Mouse (Mus musculus) intestine, embryonic 16.5 days (tissue): Measurements from ENCODE around the gene Cyp4f14. TPM values are rescaled to one million over a fixed set of nuclear protein-coding genes. Genes with fewer than 3 reads are reported as not detected.

Experiments used
- ATAC-seq: fragments of 200-750 bp; cut with Nextera tagmentation; 2 replicates; pipeline ENCODE4 v1.8.0; 2017; ENCODE audit warnings: moderate TSS enrichment, moderate library complexity
- H3K27ac ChIP-seq: fragments of 300-500 bp; sonication (generic); 2 replicates; pipeline ENCODE4 v1.5.1; 2014; ENCODE audit warnings: mild to moderate bottlenecking, low read length
- H3K27me3 ChIP-seq: fragments of 300-500 bp; sonication (generic); replicated peaks from 2 replicates; pipeline ENCODE4 v1.6.1; 2014; ENCODE audit warnings: low read length, control low read depth, mixed read lengths; ENCODE audit not compliant: control insufficient read depth, insufficient read depth
- H3K36me3 ChIP-seq: fragments of 300-500 bp; sonication (generic); 2 replicates; pipeline ENCODE4 v1.6.1; 2014; ENCODE audit warnings: low read length, control low read depth; ENCODE audit not compliant: control insufficient read depth, insufficient read depth
- H3K4me1 ChIP-seq: fragments of 300-500 bp; sonication (generic); 2 replicates; pipeline ENCODE4 v1.6.1; 2014; ENCODE audit warnings: low read length, control low read depth, mixed read lengths; ENCODE audit not compliant: control insufficient read depth, insufficient read depth
- H3K4me2 ChIP-seq: fragments of 300-500 bp; sonication (generic); 2 replicates; pipeline ENCODE4 v1.6.1; 2014; ENCODE audit warnings: low read depth, low read length, control low read depth
- H3K4me3 ChIP-seq: fragments of 300-500 bp; sonication (generic); 2 replicates; pipeline ENCODE4 v1.5.1; 2014; ENCODE audit warnings: mild to moderate bottlenecking, low read length
- H3K9ac ChIP-seq: fragments of 300-500 bp; sonication (generic); 2 replicates; pipeline ENCODE4 v1.6.1; 2014; ENCODE audit warnings: low read depth, low read length
- H3K9me3 ChIP-seq: fragments of 300-500 bp; sonication (generic); 2 replicates; pipeline ENCODE4 v1.6.1; 2016; ENCODE audit warnings: low read length, control low read depth; ENCODE audit not compliant: control insufficient read depth
- WGBS: fragments of 180-500 bp; shearing (Covaris S2); extraction: QIAGEN DNeasy Blood & Tissue Kit; methylation state at CpG from one replicate; pipeline ENCODE4 v1.1.7; 2014; 5-methylcytosine and 5-hydroxymethylcytosine counted together
- polyA plus RNA-seq: library from polyadenylated mRNA; unstranded; fragments of >200 nt; fragmentation: Nextera tagmentation; extraction: Ambion mirVana; gene quantifications from 2 replicates; pipeline ENCODE4 v1.2.1, GENCODE M21; 2015

Gene Cyp4f14
- polyA plus RNA-seq, 1 experiment from 2014 or later, result 5.0 TPM

DNA sequence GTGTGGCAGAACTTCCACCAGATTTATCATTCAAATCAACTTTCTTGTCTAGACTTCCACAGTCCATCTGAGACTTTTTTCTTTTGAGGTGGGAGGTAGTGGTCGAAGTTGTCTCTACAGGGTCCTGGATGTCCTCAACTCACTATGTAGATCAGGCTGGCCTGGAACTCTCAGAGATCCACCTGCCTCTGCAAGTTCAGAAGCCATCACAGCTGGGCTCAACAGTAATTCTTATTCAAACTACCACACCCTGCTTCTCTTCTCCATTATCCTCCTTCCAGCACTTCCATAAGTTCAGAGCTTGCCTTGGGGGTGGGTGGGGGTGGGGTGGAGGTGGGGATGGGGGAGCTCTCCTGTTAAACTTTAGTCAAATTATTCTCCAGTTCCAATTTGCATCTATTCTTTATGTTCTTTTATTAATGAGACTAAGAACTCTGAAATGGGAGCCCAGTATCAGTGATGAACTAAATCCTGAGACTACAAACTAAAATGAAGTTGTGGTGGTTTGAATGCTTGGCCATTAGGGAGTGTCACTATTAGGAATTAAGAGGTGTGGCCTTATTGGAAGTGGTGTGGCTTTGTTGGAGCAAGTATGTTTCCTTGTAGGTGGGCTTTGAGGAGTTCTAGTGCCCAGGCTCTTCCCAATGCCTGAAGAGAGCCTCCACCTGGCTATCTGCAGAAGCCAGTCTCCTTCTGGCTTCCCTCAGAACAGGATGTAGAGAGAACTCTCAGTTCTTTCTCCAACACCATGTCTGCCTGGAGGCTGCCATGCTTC, 15.2 kb downstream of the Cyp4f14 start:
- 69% methylated on average over 1 of the region's 1 CpGs for WGBS
- H3K4me3 ChIP-seq, result no peak overlapping the region
- no peaks in the 10 kb centered on the region for H3K27me3 ChIP-seq
- H3K9me3 ChIP-seq, result no peaks in the 10 kb centered on the region
- H3K36me3 ChIP-seq, result no peaks in the 10 kb centered on the region
- H3K9ac ChIP-seq, result no peak overlapping the region
- H3K4me2 ChIP-seq, result no peak overlapping the region
- H3K27ac ChIP-seq, result no peak overlapping the region
- no peak for ATAC-seq
- no peaks in the 10 kb centered on the region for H3K4me1 ChIP-seq

DNA sequence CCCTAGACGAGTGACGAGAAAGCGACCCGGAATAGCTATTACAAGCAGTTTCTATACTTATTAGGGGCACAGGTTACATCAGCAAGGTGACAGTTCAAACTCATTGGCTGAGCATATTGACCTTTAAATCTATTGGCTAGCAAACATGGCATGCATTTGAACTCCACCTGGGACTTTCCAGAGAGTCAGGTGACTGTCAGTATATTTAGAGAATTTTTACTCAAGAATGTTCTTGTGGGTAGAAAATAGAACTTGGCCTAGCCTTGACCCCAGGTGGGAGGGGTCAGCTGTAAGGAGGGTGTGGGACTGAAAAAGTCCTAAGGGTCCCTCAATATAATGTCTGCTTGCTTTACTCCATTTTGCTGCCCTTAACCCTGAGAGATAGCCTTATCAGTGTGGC, 21.7 kb downstream of the Cyp4f14 start:
- Histone ChIP-seq H3K9me3 (no peaks in the 10 kb centered on the region), H3K4me2 (no peak overlapping the region), H3K9ac (no peak overlapping the region), H3K4me1 (peaks cover 2% of the 10 kb centered on the region), H3K27me3 (no peaks in the 10 kb centered on the region), H3K4me3 (no peak overlapping the region), H3K27ac (no peak overlapping the region), H3K36me3 (no peaks in the 10 kb centered on the region)
- ATAC-seq, result no peak
- WGBS, result 86% methylated on average over 4 of the region's 4 CpGs

DNA sequence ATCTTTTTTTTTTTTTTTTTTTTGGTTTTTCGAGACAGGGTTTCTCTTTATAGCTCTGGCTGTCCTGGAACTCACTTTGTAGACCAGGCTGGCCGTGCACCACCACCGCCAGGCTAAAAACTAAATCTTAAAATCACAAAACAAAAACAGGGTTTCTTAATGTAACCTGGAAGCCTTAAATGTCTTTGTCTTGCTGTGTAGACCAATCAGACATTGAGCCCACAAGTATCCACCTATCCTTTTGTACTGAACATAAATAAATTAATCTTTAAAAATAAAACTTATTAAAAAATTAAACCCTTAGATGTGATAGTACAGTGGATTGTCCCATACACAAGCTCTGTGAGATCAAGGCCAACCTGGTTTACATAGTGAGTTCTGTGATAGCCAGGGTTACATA, 23.2 kb downstream of the Cyp4f14 start:
- no peak overlapping the region for H3K9ac ChIP-seq
- H3K4me3 ChIP-seq, result no peak overlapping the region
- peaks cover 6% of the 10 kb centered on the region for H3K4me1 ChIP-seq
- WGBS, result 82% methylated on average over 3 of the region's 3 CpGs
- no peak overlapping the region for H3K27ac ChIP-seq
- no peak overlapping the region for H3K4me2 ChIP-seq
- no peaks in the 10 kb centered on the region for H3K27me3 ChIP-seq
- no peak for ATAC-seq
- no peaks in the 10 kb centered on the region for H3K9me3 ChIP-seq
- H3K36me3 ChIP-seq, result no peaks in the 10 kb centered on the region

DNA sequence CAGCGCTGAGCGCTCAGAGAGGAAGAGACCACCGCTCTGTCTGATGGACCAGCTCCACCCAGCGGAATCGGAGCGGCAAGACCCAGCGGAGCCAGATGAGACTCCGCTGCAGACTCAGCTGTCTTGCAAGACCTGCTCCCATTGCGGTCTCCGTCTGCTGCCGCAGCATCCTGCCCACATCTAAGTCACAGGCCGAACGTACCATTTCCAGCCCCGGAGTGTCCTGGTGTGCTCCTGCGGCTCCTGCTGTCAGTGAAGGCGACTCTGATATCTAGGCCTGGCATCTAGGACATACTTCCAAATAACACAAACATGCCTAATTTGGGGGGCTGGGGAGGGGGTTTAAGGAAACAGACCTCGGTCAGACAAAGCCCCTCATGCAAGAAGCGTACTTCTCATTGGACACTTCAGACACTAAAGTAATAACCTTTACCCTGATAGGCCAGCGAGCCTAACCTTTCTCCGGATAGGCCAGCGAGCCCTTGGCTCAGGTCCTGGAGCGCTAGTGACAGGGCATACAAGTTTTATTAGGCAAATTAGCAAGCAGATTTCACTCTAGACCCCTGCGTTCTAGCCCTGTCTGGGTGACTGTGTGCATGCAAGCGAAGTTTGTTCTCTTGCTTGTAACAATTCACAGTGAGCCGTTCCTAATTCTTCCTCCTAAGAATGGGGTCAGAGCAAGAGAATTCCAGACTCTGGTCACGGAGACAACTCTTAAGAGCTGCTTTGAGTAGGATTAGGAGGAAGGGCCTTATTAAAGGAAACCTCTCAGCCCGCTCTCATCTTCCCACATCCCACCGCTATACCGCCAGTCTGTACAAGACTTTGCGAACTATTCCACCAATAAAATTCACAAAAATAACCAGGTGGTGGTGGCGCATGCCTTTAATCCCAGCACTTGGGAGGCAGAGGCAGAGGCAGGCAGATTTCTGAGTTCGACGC, 25.6 kb downstream of the Cyp4f14 start, which contains the start of gene Zfp870:
Gene Zfp870 (minus strand): TSS at position 404 of the 942 bp plus-strand sequence.
- H3K4me3 ChIP-seq, result peak within 1 kb of the TSS; percentile 81
- H3K4me2 ChIP-seq, result peak within 1 kb of the TSS; percentile 75
- 10% methylated on average over 33 of the region's 33 CpGs for WGBS
- H3K36me3 ChIP-seq, result no peaks in the 10 kb centered on the region
- no peaks in the 10 kb centered on the region for H3K27me3 ChIP-seq
- H3K4me1 ChIP-seq, result peaks cover 6% of the 10 kb centered on the region
- no peaks in the 10 kb centered on the region for H3K9me3 ChIP-seq
- peak within 1 kb of the TSS; percentile 81 for H3K27ac ChIP-seq
- H3K9ac ChIP-seq, result peak within 1 kb of the TSS; percentile 87
- peak; percentile 98 for ATAC-seq

DNA sequence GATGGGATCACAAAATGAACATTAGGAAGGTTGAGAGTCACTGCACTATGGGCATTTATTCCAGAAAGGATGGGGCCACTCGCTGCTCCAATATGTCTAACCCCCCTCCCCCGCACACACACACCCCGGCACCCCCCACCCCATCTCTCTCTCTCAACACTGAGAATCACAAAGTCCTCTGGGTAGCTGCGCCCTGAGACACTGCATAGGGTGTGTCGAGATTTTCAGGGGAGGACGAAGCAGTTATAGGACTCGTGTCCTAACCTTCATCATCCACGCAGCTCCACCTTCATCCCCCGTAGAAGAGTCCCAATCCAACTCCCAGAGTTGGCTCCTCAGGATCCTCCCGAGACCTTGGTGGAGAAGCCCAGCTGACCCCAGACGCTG, 26.3 kb downstream of the Cyp4f14 start:
- peak overlapping the region; percentile 81 for H3K27ac ChIP-seq
- ATAC-seq, result peak; percentile 39
- H3K27me3 ChIP-seq, result no peaks in the 10 kb centered on the region
- peak overlapping the region; percentile 87 for H3K9ac ChIP-seq
- H3K4me2 ChIP-seq, result peak overlapping the region; percentile 75
- peak overlapping the region; percentile 81 for H3K4me3 ChIP-seq
- no peaks in the 10 kb centered on the region for H3K9me3 ChIP-seq
- H3K36me3 ChIP-seq, result no peaks in the 10 kb centered on the region
- H3K4me1 ChIP-seq, result peaks cover 6% of the 10 kb centered on the region
- WGBS, result 4% methylated on average over 11 of the region's 11 CpGs

DNA sequence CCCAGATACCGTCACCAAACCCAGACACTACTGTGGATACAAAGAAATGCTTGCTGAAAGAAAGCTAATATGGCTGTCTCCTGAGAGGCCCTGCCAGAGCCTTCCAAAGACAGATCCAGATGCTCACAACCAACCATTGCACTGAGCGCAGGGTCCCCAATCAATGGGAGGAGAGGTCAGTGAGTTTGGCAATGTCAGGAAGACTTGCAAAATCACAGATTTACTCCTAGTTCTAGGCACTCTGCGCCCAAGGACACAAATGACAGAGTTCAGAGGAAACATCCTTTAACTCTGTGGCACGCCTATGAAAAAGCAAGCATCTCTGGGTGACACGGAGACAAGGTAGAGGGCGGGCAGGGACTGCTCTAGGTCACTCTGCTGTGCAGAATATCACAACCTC, 27.5 kb downstream of the Cyp4f14 start:
- H3K36me3 ChIP-seq, result no peaks in the 10 kb centered on the region
- ATAC-seq, result no peak
- H3K4me2 ChIP-seq, result no peak overlapping the region
- H3K4me3 ChIP-seq, result no peak overlapping the region
- no peaks in the 10 kb centered on the region for H3K27me3 ChIP-seq
- no peak overlapping the region for H3K27ac ChIP-seq
- 98% methylated on average over 6 of the region's 6 CpGs for WGBS
- no peak overlapping the region for H3K9ac ChIP-seq
- H3K9me3 ChIP-seq, result no peaks in the 10 kb centered on the region
- peaks cover 6% of the 10 kb centered on the region for H3K4me1 ChIP-seq

DNA sequence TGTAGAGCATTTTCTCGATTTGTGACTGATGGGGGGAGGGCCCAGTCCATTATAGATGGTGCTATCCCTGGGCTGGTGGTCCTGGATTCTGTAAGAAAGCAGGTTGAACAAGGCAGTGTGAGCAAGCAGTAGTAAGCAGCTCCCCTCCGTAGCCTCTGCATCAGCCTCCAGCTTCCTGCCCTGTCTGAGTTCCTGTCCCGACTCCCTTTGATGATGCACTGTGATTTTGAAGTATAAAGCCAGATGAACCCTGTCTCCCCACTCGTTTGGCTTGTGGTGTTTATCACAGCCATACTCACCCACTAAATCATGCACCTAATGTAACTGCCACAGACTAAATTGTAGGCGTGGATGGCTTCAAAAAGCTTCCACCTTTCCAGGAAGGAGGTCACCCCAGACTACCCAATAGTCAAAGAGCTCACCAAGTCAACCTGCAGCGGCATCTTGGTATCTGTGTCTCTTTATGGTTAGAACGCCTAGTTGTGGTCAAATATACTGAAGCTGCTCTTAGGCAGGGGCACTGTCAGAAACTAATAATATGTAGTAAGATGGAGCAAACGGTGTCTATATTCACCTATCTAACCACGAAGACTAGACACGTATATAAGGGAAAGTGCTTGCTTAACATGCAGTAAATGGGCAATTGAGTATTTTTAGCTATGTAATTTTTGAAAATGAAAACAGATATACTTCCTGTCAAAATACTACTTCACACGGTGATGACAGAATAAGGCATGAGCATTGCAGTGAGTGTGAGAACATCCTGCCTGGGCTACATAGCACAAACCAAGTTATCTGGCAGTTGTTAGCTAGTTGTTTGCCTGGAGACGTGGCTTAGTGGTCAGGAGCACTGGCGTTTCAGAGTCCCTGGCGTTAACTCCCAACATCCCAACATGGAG, 36.6 kb downstream of the Cyp4f14 start:
- Histone ChIP-seq H3K4me2 (no peak overlapping the region), H3K9ac (no peak overlapping the region), H3K36me3 (peaks cover 8% of the 10 kb centered on the region), H3K27ac (no peak overlapping the region), H3K9me3 (no peaks in the 10 kb centered on the region), H3K27me3 (no peaks in the 10 kb centered on the region), H3K4me3 (no peak overlapping the region), H3K4me1 (no peaks in the 10 kb centered on the region)
- ATAC-seq, result no peak
- 89% methylated on average over 14 of the region's 14 CpGs for WGBS

DNA sequence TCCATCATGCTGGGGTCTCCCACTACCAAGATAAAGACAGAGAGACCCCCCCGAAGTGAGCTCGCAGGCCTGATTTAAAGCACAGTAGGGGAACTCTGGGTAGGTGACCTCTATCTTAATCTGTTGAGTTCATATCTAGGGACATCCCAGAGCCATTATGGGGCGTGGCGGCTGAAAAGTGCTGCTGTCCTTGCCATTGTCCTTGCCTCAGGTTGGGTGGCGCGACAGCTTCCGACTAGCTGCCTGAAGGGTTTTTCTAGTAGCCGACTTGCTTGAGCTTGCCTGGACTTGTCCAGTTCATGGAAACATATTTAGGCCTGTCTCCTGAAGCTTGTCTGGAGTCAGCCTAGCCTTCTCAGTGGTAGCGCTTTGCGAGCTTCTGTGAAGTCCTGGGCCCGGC, 38.4 kb downstream of the Cyp4f14 start:
- Histone ChIP-seq H3K4me3 (no peak overlapping the region), H3K36me3 (peaks cover 8% of the 10 kb centered on the region), H3K9ac (no peak overlapping the region), H3K4me2 (peak overlapping the region; percentile 48; the same call in 1 of the 2 replicates), H3K9me3 (no peaks in the 10 kb centered on the region), H3K27me3 (no peaks in the 10 kb centered on the region), H3K4me1 (no peaks in the 10 kb centered on the region), H3K27ac (0 out of 2 replicates have a peak overlapping the region, but pooled peaks have one; percentile 42)
- ATAC-seq, result peak; percentile 32; the same call in 1 of the 2 replicates
- WGBS, result 83% methylated on average over 11 of the region's 11 CpGs
